In the genomic region with DNA sequence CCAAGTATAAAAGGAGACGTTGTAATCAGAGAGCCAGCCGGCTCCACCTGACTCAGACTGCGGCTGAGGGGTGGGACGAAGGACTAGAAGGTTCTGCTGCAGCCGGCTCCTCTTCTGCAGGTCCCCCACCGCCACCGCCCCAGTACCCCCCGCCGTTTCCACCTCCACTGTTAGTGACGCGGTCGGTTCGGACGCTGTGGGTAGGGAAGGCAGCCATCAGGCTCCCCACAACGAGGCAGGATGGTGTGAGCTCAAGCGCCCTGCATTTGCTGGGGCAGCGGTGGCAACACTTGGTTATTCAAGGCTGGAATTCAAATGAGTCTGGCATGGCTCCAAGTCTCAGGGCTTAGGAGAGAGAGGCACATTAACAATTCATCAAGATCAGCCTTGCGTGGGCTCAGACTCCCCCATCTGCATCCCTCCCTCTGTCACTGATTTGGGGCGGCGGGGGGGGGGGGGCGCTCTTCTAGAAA, we compare ENCODE assay signal across 8 mouse cellular contexts.
DNase-seq lines count a peak whose midpoint lies in the region; ATAC-seq and TF ChIP-seq lines count a peak whose summit lies in the region.

No protein-coding gene starts in this region.

- no peaks in the 10 kb centered on the region for H3K36me3 ChIP-seq in liver, embryonic 15.5 days (replicated peaks)
- H3K36me3 ChIP-seq in neural tube, embryonic 14.5 days (ENCODE audit: control insufficient read depth, insufficient read depth, low read length), result no peaks in the 10 kb centered on the region

- no peak overlapping the region for H3K27ac ChIP-seq in bone marrow macrophage, adult 2 months (ENCODE audit: insufficient read depth, low read depth, low read length)
- H3K27ac ChIP-seq in embryonic fibroblast, embryonic 13.5 days (ENCODE audit: insufficient read depth, low read length), result no peak overlapping the region
- no peak overlapping the region for H3K27ac ChIP-seq in liver, embryonic 15.5 days (replicated peaks)
- H3K27ac ChIP-seq in neural tube, embryonic 14.5 days (ENCODE audit: low read depth, low read length), result peak overlapping the region; percentile 76

- 0 out of 2 replicates have a peak, but pooled peaks cover 2% of the 10 kb centered on the region for H3K4me1 ChIP-seq in bone marrow macrophage, adult 2 months (ENCODE audit: control insufficient read depth, insufficient read depth, low read length)
- H3K4me1 ChIP-seq in embryonic fibroblast, embryonic 13.5 days (ENCODE audit: control insufficient read depth, insufficient read depth, low read length), result no peaks in the 10 kb centered on the region
- no peaks in the 10 kb centered on the region for H3K4me1 ChIP-seq in liver, embryonic 15.5 days (replicated peaks)
- peaks cover 8% of the 10 kb centered on the region for H3K4me1 ChIP-seq in neural tube, embryonic 14.5 days (ENCODE audit: control insufficient read depth, insufficient read depth, low read length)

- H3K9ac ChIP-seq in liver, embryonic 15.5 days, result no peak overlapping the region
- peak overlapping the region; percentile 64 for H3K9ac ChIP-seq in neural tube, embryonic 14.5 days (replicated peaks; ENCODE audit: low read depth, low read length)

- TF ChIP-seq CTCF in bone marrow macrophage, adult 2 months (IDR thresholded peaks at IDR 0.05; ENCODE audit: low read depth, low read length), result no peak
- no peak for TF ChIP-seq CTCF in embryonic fibroblast, embryonic 13.5 days (IDR thresholded peaks at IDR 0.05; ENCODE audit: borderline replicate concordance, insufficient read depth, low read length)

- TF ChIP-seq POLR2A in bone marrow macrophage, adult 2 months (IDR thresholded peaks at IDR 0.05; ENCODE audit: borderline replicate concordance, low read depth, low read length), result no peak
- 0 out of 2 replicates have a peak, but pooled peaks have one; percentile 17 for TF ChIP-seq POLR2A in embryonic fibroblast, embryonic 13.5 days (IDR thresholded peaks at IDR 0.05; ENCODE audit: low read depth, low read length)

- H3K9me3 ChIP-seq in liver, embryonic 15.5 days (replicated peaks), result no peaks in the 10 kb centered on the region
- H3K9me3 ChIP-seq in neural tube, embryonic 14.5 days (ENCODE audit: control insufficient read depth, low read length), result no peaks in the 10 kb centered on the region

- intact Hi-C loops in heart, postnatal 36 days (cut with DNase I), result no loop called here

- no peak for ATAC-seq in liver, embryonic 15.5 days (ENCODE audit: insufficient read depth)
- peak; percentile 84 for ATAC-seq in neural tube, embryonic 14.5 days (ENCODE audit: low read depth)

- peak; percentile 86 for DNase-seq in ES-CJ7 (ENCODE audit: low read depth, low spot score)
- peak; percentile 18 to 38 for DNase-seq in heart, postnatal 36 days
- peak; percentile 85 for DNase-seq in layer of hippocampus, adult 11-12 months (ENCODE audit: low spot score)
- DNase-seq in spleen, postnatal 4 days (ENCODE audit: low spot score in 2 of 2), result no peak

- peaks cover 17% of the 10 kb centered on the region for H3K27me3 ChIP-seq in liver, embryonic 15.5 days
- no peaks in the 10 kb centered on the region for H3K27me3 ChIP-seq in neural tube, embryonic 14.5 days (ENCODE audit: control insufficient read depth, insufficient read depth, low read length)

- WGBS in liver, embryonic 15.5 days (ENCODE audit: insufficient replicate concordance), result 3% methylated on average over 21 of the region's 21 CpGs
- under 1% methylated on average over 20 of the region's 21 CpGs for WGBS in neural tube, embryonic 14.5 days

- H3K4me2 ChIP-seq in liver, embryonic 15.5 days, result peak overlapping the region; percentile 53
- H3K4me2 ChIP-seq in neural tube, embryonic 14.5 days (ENCODE audit: low read depth, low read length), result peak overlapping the region; percentile 81

- peak overlapping the region; percentile 32 for H3K4me3 ChIP-seq in bone marrow macrophage, adult 2 months (ENCODE audit: insufficient read depth, low read length)
- peak overlapping the region; percentile 14; the same call in 1 of the 2 replicates for H3K4me3 ChIP-seq in embryonic fibroblast, embryonic 13.5 days (ENCODE audit: insufficient read depth, low read length)
- 0 out of 2 replicates have a peak overlapping the region, but pooled peaks have one; percentile 2 for H3K4me3 ChIP-seq in liver, embryonic 15.5 days (replicated peaks)
- peak overlapping the region; percentile 41 for H3K4me3 ChIP-seq in neural tube, embryonic 14.5 days (ENCODE audit: low read depth, low read length)

Comparison
In these comparisons a context has a peak if more than half of its experiments do, and no peak if none do; other contexts are left out.
1. DNase-seq: peak in ES-CJ7 (single experiment), heart, postnatal 36 days (2 of 2) and layer of hippocampus, adult 11-12 months (single experiment); none in spleen, postnatal 4 days (0 of 2).
2. Peak in every context shown above with its lines, with median percentiles within 50 percentile points of each other: H3K4me3 ChIP-seq.